Mouse (Mus musculus) ES-E14 (cell line): ENCODE measurements around the gene Ehmt1. TPM values are rescaled to one million over a fixed set of nuclear protein-coding genes. Genes with fewer than 3 reads are reported as not detected.
A peak's percentile ranks its signal among the peaks of the same experiment; 100 is the strongest.

Source experiments
- DNase-seq: peaks from one replicate; pipeline ENCODE4 v3.0.0-alpha.2; 2013; ENCODE audit warnings: low read depth, low spot score
- H3K27ac ChIP-seq: 2 replicates; pipeline ENCODE4 v1.5.1; 2012; ENCODE audit warnings: low read depth, mild to moderate bottlenecking, low read length, moderate library complexity, mixed read lengths; ENCODE audit not compliant: poor library complexity, insufficient read depth, severe bottlenecking
- H3K36me3 ChIP-seq: 2 replicates; pipeline ENCODE4 v1.6.1; 2012; ENCODE audit warnings: mild to moderate bottlenecking, low read length, moderate library complexity, mixed read lengths; ENCODE audit not compliant: control insufficient read depth, poor library complexity, insufficient read depth, severe bottlenecking
- H3K4me1 ChIP-seq, 2 experiments: fragments of 150-350 bp in 1 of 2; sonication (generic) in 1 of 2; 2 replicates each; pipeline ENCODE4 v1.6.1; 2012; ENCODE audit warnings: low read length in 2 of 2, mild to moderate bottlenecking in 1 of 2, mixed read lengths in 1 of 2; ENCODE audit not compliant: control insufficient read depth in 2 of 2, insufficient read depth in 2 of 2, poor library complexity in 1 of 2
- H3K4me3 ChIP-seq, 2 experiments: fragments of 150-350 bp in 1 of 2; sonication (generic) in 1 of 2; 2 replicates each; pipeline ENCODE4 v1.5.1; 2012; ENCODE audit warnings: low read length in 2 of 2, low read depth in 1 of 2, mild to moderate bottlenecking in 1 of 2, mixed read lengths in 1 of 2; ENCODE audit not compliant: insufficient read depth in 1 of 2, poor library complexity in 1 of 2, severe bottlenecking in 1 of 2
- H3K9ac ChIP-seq: 2 replicates; pipeline ENCODE4 v1.6.1; 2012; ENCODE audit warnings: low read depth, mild to moderate bottlenecking, low read length, mixed read lengths; ENCODE audit not compliant: poor library complexity, insufficient read depth, severe bottlenecking
- H3K9me3 ChIP-seq: fragments of 150-350 bp; sonication (generic); 2 replicates; pipeline ENCODE4 v1.6.1; 2012; ENCODE audit warnings: low read depth, mild to moderate bottlenecking, low read length; ENCODE audit not compliant: control insufficient read depth, insufficient read depth
- CHD2 ChIP-seq: IDR thresholded peaks from 2 replicates; pipeline ENCODE4 v1.6.1; 2014; ENCODE audit warnings: mild to moderate bottlenecking, low read depth, low read length, inconsistent platforms
- HCFC1 ChIP-seq: IDR thresholded peaks from 2 replicates; pipeline ENCODE4 v1.6.1; 2012; ENCODE audit warnings: low read length, inconsistent platforms, borderline replicate concordance; ENCODE audit not compliant: insufficient read depth
- MAFK ChIP-seq: IDR thresholded peaks from 2 replicates; pipeline ENCODE4 v1.6.1; 2014; ENCODE audit warnings: mild to moderate bottlenecking, low read depth, low read length, inconsistent platforms; ENCODE audit not compliant: insufficient read depth
- ZC3H11A ChIP-seq: IDR thresholded peaks from 2 replicates; pipeline ENCODE4 v1.6.1; 2012; ENCODE audit warnings: low read depth, mild to moderate bottlenecking, inconsistent platforms, low read length, borderline replicate concordance
- ZNF384 ChIP-seq: IDR thresholded peaks from 2 replicates; pipeline ENCODE4 v1.6.1; 2012; ENCODE audit warnings: low read depth, low read length, inconsistent platforms
- in situ Hi-C, 2 experiments: fragments of 600-800 bp; cut with MboI; formaldehyde crosslinking; loops; one replicate each; pipeline ENCODE4 v1.15.1; 2025; ENCODE audit warnings: low sequenced_read_pairs in 2 of 2, inconsistent platforms in 1 of 2; ENCODE audit not compliant: unreplicated experiment in 2 of 2
- total RNA-seq: library from RNA; depleted of rRNA; stranded (reverse); fragments of 300-350 nt; gene quantifications from 2 replicates; pipeline ENCODE4 v1.2.3, GENCODE M21; 2012

Gene Ehmt1
- total RNA-seq, 1 experiment = 55.1 TPM

DNA sequence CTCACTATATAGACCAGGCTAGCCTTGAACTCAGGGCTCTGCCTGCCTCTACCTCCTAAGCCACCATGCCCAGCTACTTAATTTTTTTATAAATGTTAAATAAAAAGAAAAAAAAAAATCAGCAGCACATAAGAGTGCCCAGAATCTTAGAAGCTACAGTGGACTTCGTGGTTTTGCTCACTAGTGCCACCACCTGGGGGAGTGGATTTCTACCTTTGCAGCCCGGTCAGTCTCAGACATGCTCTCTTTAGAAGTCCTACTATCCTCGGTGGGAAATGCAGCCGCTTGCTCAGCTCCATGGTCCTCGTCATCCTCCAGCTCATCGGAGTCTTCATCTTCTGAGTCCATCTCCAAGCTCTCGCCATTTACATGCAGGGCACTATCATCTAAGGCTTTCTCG lies 56.4 kb downstream of the Ehmt1 start:
- in situ Hi-C loops = no loop called here
- no peaks in the 10 kb centered on the region for H3K9me3 ChIP-seq
- no peak overlapping the region; the same call in 1 of the 2 replicates for H3K27ac ChIP-seq
- H3K36me3 ChIP-seq = peaks cover 16% of the 10 kb centered on the region
- peak; percentile 15 for DNase-seq
- H3K4me3 ChIP-seq = no peak overlapping the region
- TF ChIP-seq ZNF384 (no peak), ZC3H11A (no peak), MAFK (no peak), CHD2 (no peak), HCFC1 (no peak)
- H3K9ac ChIP-seq = no peak overlapping the region
- H3K4me1 ChIP-seq = no peaks in the 10 kb centered on the region

GRCm38 (mm10) chr2:24852408-24852807 lies 67.0 kb downstream of the Ehmt1 start:
- Histone ChIP-seq H3K4me1 (no peaks in the 10 kb centered on the region), H3K27ac (no peak overlapping the region), H3K36me3 (peaks cover 20% of the 10 kb centered on the region), H3K9ac (no peak overlapping the region), H3K9me3 (no peaks in the 10 kb centered on the region), H3K4me3 (no peak overlapping the region)
- in situ Hi-C loops = no loop called here
- DNase-seq = peak; percentile 29
- TF ChIP-seq HCFC1 (no peak), ZNF384 (no peak), MAFK (no peak), CHD2 (no peak)

DNA sequence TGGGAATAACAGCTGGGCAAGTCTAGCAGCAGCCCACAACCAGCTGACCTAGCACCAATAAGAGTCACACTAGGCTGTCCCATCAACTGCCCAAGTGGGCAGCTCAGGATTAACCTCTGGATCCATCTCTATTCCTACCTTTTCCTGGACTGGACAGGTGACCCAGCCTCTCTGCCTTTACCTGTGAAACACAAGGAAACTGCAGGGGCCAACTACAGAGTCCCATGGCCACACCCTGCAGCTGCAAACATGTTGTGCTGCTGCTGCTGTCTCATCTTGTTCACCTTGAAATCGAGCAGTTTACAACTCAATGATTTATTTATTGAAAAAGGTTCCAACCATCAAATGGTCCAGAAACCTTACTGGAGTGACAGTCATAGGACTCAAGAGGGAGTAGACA lies 72.9 kb downstream of the Ehmt1 start:
- H3K4me3 ChIP-seq = no peak overlapping the region
- no peak for TF ChIP-seq CHD2
- no peak for TF ChIP-seq MAFK
- no peak for TF ChIP-seq HCFC1
- no peak for TF ChIP-seq ZNF384
- TF ChIP-seq ZC3H11A = no peak
- H3K27ac ChIP-seq = no peak overlapping the region
- no peaks in the 10 kb centered on the region for H3K9me3 ChIP-seq
- in situ Hi-C loops = no loop called here
- peaks cover 17% of the 10 kb centered on the region for H3K36me3 ChIP-seq
- H3K4me1 ChIP-seq = peaks cover 0 to 2% of the 10 kb centered on the region in 2 experiments; a peak in 1 of 4 replicates
- DNase-seq = no peak
- H3K9ac ChIP-seq = no peak overlapping the region

DNA sequence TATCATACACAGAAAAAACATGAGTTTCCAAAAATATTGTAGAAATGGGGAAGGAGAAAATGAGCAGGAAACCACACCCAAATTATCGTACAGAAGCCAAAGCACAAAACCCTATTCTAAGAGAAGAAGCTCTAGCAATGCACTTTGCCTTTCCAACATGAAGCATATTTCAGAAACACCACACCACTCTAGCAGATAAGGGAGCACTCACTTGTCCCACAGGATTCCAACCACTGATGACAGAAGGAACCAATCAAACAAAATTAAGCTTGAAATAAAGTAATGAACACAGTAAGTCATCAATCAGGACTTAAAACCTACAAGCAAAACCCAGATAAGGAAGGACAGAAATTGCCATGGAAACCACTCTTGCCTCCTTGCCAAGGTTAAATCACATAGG lies 74.2 kb downstream of the Ehmt1 start:
- TF ChIP-seq HCFC1 (no peak), CHD2 (no peak), MAFK (no peak), ZNF384 (no peak), ZC3H11A (no peak)
- DNase-seq = no peak
- H3K36me3 ChIP-seq = peaks cover 21% of the 10 kb centered on the region
- H3K9me3 ChIP-seq = no peaks in the 10 kb centered on the region
- H3K9ac ChIP-seq = no peak overlapping the region
- H3K27ac ChIP-seq = no peak overlapping the region
- no peak overlapping the region for H3K4me3 ChIP-seq
- peaks cover 0 to 2% of the 10 kb centered on the region in 2 experiments; a peak in 1 of 4 replicates for H3K4me1 ChIP-seq
- in situ Hi-C loops = no loop called here

- in situ Hi-C loops = no loop called here
- H3K9me3 ChIP-seq = no peaks in the 10 kb centered on the region
- H3K9ac ChIP-seq = no peak overlapping the region
- no peak overlapping the region for H3K27ac ChIP-seq
- TF ChIP-seq ZC3H11A (no peak), MAFK (no peak), CHD2 (no peak), HCFC1 (no peak), ZNF384 (no peak)
- H3K4me1 ChIP-seq = no peaks in the 10 kb centered on the region
- no peak overlapping the region for H3K4me3 ChIP-seq
- DNase-seq = no peak
- peaks cover 12% of the 10 kb centered on the region for H3K36me3 ChIP-seq
Observed at GRCm38 (mm10) chr2:24830614-24831013, 88.8 kb downstream of the Ehmt1 start.
